Mouse (Mus musculus): ENCODE data around the gene Gm11639.

GRCm38 (mm10) chr11:104664441-104664840, 21.1 kb upstream of the Gm11639 start:
- TF ChIP-seq CTCF (IDR thresholded peaks at IDR 0.05; ENCODE audit: control insufficient read depth, insufficient read depth, insufficient read length) (no peak), USF1 (IDR thresholded peaks at IDR 0.05; ENCODE audit: low read depth) (no peak), MYOG (IDR thresholded peaks at IDR 0.05; ENCODE audit: control insufficient read depth, extremely low read depth, insufficient read length) (no peak), CEBPB (IDR thresholded peaks at IDR 0.05; ENCODE audit: low read depth) (no peak), MYOD1 (IDR thresholded peaks at IDR 0.05; ENCODE audit: control insufficient read depth, insufficient read length, low read depth) (no peak), FOSL1 (IDR thresholded peaks at IDR 0.05; ENCODE audit: insufficient read depth, low read length, poor library complexity, severe bottlenecking) (no peak)

All from C2C12 (cell line).